Mouse (Mus musculus) hindbrain, embryonic 16.5 days (tissue): ENCODE measurements around the gene St8sia1. TPM values are rescaled to one million over a fixed set of nuclear protein-coding genes. Genes with fewer than 3 reads are reported as not detected.

Experiments
- ATAC-seq: fragments of 200-750 bp; cut with Nextera tagmentation; 2 replicates; pipeline ENCODE4 v1.8.0; 2017; ENCODE audit warnings: moderate TSS enrichment, moderate library complexity
- H3K27ac ChIP-seq: fragments of 300-500 bp; sonication (generic); 2 replicates; pipeline ENCODE4 v1.5.1; 2014; ENCODE audit warnings: low read depth, mild to moderate bottlenecking, control low read depth, low read length, moderate library complexity
- H3K27me3 ChIP-seq: fragments of 300-500 bp; sonication (generic); replicated peaks from 2 replicates; pipeline ENCODE4 v1.6.1; 2014; ENCODE audit warnings: low read length; ENCODE audit not compliant: control insufficient read depth, insufficient read depth
- H3K36me3 ChIP-seq: fragments of 300-500 bp; sonication (generic); 2 replicates; pipeline ENCODE4 v1.6.1; 2014; ENCODE audit warnings: mild to moderate bottlenecking, low read length, moderate library complexity, mixed read lengths; ENCODE audit not compliant: control insufficient read depth, insufficient read depth
- H3K4me1 ChIP-seq: fragments of 300-500 bp; sonication (generic); 2 replicates; pipeline ENCODE4 v1.6.1; 2014; ENCODE audit warnings: low read depth, low read length; ENCODE audit not compliant: control insufficient read depth, insufficient read depth
- H3K4me2 ChIP-seq: fragments of 300-500 bp; sonication (generic); 2 replicates; pipeline ENCODE4 v1.6.1; 2014; ENCODE audit warnings: mild to moderate bottlenecking, low read length, control low read depth, moderate library complexity
- H3K4me3 ChIP-seq: fragments of 300-500 bp; sonication (generic); 2 replicates; pipeline ENCODE4 v1.5.1; 2014; ENCODE audit warnings: mild to moderate bottlenecking, low read length, control low read depth, moderate library complexity
- H3K9ac ChIP-seq: fragments of 300-500 bp; sonication (generic); 2 replicates; pipeline ENCODE4 v1.6.1; 2014; ENCODE audit warnings: low read depth, mild to moderate bottlenecking, control low read depth, low read length, moderate library complexity
- H3K9me3 ChIP-seq: fragments of 300-500 bp; sonication (generic); 2 replicates; pipeline ENCODE4 v1.6.1; 2014; ENCODE audit warnings: mild to moderate bottlenecking, low read length, moderate library complexity; ENCODE audit not compliant: control insufficient read depth
- WGBS: fragments of 180-500 bp; shearing (Covaris S2); extraction: QIAGEN DNeasy Blood & Tissue Kit; methylation state at CpG from one replicate; pipeline ENCODE4 v1.1.7; 2014; 5-methylcytosine and 5-hydroxymethylcytosine counted together
- polyA plus RNA-seq: library from polyadenylated mRNA; unstranded; fragments of >200 nt; fragmentation: Nextera tagmentation; extraction: Ambion mirVana; gene quantifications from 2 replicates; pipeline ENCODE4 v1.2.1, GENCODE M21; 2015

St8sia1 gene
- polyA plus RNA-seq, 1 experiment from 2014 or later, result 6.0 TPM

DNA sequence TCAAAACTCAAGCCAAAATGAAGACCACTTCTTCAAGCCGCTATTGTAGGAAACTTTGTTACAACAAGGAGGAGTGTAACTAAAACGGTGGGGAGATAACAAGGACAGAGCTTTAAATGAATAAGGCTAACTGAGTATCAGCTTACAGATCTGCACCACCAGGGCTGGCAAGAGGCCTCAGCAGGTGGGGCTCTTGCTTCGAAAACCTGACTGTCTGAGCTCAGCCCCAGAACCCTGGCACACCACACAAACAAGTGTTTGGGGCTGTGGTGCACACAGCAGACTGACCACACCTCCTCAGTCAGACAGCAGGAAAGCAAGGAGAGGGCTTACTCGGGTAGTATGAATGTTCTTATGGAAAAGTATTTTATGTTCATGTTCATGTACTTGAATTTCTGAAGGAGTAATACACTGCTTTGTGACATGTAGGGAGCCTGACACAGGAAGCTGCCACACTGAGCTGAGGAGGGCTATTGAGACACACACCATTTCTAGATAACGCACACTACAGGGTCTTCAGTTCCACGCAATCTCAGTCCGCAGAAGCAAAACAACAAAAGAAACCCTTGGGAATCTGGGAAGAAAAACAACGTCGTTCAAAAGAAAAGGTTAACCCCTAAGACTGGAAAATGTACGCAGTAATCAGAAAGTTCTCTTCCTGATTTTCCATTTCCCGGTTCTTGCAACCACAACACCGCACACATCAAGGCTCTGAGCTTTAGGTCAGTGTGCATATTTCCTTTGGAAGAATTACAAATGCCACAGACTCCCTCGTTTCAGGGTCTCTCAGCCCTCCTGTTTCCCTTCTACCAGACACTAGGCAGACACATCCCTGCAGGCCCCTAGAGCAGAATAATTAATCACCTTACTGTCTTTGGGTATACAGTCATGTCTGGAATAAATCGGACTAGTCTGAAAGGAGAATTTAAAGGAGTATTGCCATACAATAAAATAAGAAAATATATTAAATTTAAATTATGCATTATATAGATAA, 29.8 kb upstream of the St8sia1 start:
- no peak overlapping the region for H3K27ac ChIP-seq
- 21% methylated on average over 14 of the region's 14 CpGs for WGBS
- H3K27me3 ChIP-seq, result no peaks in the 10 kb centered on the region
- no peaks in the 10 kb centered on the region for H3K9me3 ChIP-seq
- 0 out of 2 replicates have a peak, but pooled peaks have one; percentile 41 for ATAC-seq
- H3K4me3 ChIP-seq, result no peak overlapping the region
- no peak overlapping the region for H3K4me2 ChIP-seq
- H3K4me1 ChIP-seq, result peaks cover 3% of the 10 kb centered on the region
- no peaks in the 10 kb centered on the region for H3K36me3 ChIP-seq
- H3K9ac ChIP-seq, result no peak overlapping the region

DNA sequence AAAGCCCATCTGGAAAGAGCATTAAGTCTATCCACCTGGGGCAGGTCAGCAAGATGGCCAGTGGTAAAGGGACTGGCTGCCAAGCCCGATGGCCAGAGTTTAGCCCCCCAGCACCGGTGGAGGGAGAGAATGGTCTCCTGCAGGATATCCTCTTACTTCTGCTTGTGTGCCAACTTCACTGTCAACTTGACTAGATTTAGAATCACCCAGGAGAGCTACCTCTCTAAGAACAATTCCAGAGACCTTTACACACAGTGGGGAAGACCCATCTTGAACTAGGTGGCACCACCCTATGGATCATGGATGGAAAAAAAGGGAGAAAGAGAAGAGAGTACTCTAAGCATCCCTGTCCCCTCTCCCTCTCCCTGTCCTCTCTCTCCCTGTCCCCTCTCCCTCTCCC, 28.7 kb upstream of the St8sia1 start:
- Histone ChIP-seq H3K9me3 (no peaks in the 10 kb centered on the region), H3K4me1 (peaks cover 3% of the 10 kb centered on the region), H3K4me3 (no peak overlapping the region), H3K36me3 (no peaks in the 10 kb centered on the region), H3K27ac (no peak overlapping the region), H3K9ac (no peak overlapping the region), H3K27me3 (no peaks in the 10 kb centered on the region), H3K4me2 (no peak overlapping the region)
- no peak for ATAC-seq
- 68% methylated on average over 2 of the region's 2 CpGs for WGBS

DNA sequence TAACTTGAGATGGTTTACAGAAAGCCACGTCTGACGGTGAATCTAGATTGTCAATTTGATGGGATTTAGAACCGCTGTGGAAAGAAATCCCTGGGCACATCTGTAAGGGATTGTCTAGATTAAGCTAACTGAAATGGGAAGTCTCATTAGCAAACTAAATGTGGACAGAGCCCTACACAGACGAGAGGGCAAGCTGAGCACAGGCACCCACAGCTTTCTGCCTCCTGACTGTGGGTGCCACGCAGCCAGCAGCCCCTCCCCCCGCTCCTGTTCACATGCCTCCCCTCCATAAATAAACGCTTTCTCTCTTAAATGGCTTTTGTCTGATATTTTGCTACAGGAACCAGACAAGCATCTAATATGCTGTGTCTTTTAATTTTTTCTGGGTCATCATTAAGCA, 27.8 kb upstream of the St8sia1 start:
- Histone ChIP-seq H3K4me1 (peaks cover 3% of the 10 kb centered on the region), H3K4me3 (no peak overlapping the region), H3K36me3 (no peaks in the 10 kb centered on the region), H3K27ac (no peak overlapping the region), H3K9me3 (no peaks in the 10 kb centered on the region), H3K27me3 (no peaks in the 10 kb centered on the region), H3K4me2 (no peak overlapping the region), H3K9ac (no peak overlapping the region; the same call in 1 of the 2 replicates)
- 41% methylated on average over 7 of the region's 7 CpGs for WGBS
- ATAC-seq, result no peak

DNA sequence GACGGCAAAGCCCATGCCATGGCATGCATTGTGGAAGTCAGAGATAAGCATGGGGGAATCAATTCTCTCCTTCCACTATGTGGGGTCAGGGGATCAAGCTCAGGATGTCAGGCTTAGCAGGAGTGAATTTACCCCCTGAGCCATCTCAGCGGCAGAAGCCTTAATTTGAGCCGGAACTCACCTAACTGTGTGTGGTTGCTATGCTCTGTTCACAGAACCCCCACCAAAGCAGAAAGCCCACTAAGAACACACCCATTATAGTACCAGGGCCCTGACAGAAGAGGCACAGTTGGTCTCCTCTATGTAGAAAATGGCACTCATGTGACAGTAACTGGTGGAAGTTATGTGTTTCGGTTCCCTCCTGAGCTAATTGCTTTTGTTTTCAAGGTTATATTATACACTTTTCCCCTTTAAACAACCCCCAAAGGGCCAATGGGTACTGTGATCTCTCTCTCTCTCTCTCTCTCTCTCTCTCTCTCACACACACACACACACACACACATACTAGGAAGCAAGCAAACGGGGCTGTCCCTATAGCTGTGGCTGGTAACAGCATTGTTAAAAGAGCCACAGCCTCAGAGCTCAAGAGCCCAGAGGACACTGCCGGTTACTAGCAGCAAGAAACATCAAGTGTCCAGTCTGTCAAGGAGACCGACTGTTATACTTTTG, 27.3 kb upstream of the St8sia1 start:
- H3K9me3 ChIP-seq, result no peaks in the 10 kb centered on the region
- H3K27me3 ChIP-seq, result no peaks in the 10 kb centered on the region
- peaks cover 3% of the 10 kb centered on the region for H3K4me1 ChIP-seq
- no peak overlapping the region for H3K9ac ChIP-seq
- WGBS, result 48% methylated on average over 7 of the region's 7 CpGs
- no peak overlapping the region for H3K4me2 ChIP-seq
- H3K27ac ChIP-seq, result no peak overlapping the region
- no peak for ATAC-seq
- H3K4me3 ChIP-seq, result no peak overlapping the region
- H3K36me3 ChIP-seq, result no peaks in the 10 kb centered on the region

DNA sequence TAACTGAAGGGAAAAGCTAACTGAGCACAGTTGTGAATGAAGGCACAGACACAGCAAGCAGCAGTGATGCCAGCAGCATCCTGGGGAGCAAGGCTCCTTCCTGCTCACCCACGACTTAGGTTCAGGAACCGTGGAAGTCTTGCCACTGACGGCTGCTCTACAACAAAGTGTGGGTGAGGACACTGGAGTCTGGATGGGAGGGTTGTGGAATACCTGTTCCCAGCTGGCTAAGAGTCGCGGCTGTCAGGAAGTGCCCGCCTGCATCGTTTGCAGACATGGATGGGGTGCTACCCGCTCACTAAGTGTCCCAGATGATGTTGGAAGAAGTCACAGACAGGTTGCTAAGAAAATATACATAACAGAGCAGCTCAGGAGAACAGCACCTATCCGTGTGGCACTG, 26.3 kb upstream of the St8sia1 start:
- no peak overlapping the region for H3K9ac ChIP-seq
- no peaks in the 10 kb centered on the region for H3K27me3 ChIP-seq
- WGBS, result 80% methylated on average over 9 of the region's 9 CpGs
- no peaks in the 10 kb centered on the region for H3K36me3 ChIP-seq
- peaks cover 3% of the 10 kb centered on the region for H3K4me1 ChIP-seq
- H3K27ac ChIP-seq, result no peak overlapping the region
- H3K4me2 ChIP-seq, result no peak overlapping the region
- ATAC-seq, result no peak
- H3K4me3 ChIP-seq, result no peak overlapping the region
- H3K9me3 ChIP-seq, result no peaks in the 10 kb centered on the region

DNA sequence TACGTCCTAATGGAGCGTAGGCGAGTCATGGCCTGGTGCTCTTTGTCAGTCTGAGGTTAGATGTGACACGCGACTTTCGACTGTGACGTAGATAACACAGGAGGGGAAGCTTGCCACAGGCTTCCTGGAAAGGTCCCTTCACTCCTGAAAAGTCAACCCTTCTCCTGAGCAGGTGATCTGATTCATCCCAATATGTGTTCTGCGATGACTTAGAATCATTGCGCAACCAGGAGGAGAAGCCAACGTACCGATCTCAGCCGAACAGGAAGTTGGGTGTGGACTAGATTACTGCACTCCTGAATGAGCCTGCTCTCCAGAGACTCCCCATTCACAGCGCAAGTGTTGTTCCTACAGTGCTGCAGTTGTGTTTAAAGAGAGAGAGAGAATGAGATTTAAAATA, 25.2 kb upstream of the St8sia1 start:
- Histone ChIP-seq H3K9ac (no peak overlapping the region), H3K4me1 (peaks cover 3% of the 10 kb centered on the region), H3K36me3 (no peaks in the 10 kb centered on the region), H3K4me2 (no peak overlapping the region), H3K27me3 (no peaks in the 10 kb centered on the region), H3K9me3 (no peaks in the 10 kb centered on the region), H3K27ac (no peak overlapping the region), H3K4me3 (no peak overlapping the region)
- no peak for ATAC-seq
- 89% methylated on average over 13 of the region's 13 CpGs for WGBS

DNA sequence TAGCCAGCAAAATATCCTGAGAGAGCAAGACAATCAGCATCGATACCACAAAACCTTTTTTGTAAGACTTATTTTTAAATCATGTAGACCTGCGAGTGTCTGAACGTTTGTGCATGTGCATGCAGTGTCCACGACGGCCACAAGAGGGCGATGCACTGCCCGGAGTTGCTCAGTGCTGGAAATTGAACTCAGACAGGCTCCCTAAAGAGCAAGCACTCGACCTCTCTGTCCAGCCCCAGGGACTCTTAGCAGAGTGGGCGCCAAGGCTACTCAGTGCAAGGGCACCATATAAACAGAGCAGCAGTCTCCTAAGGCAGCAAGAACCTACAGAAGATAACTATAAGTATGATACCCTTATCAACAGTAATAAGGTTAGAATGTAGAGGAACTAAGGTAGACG, 24.5 kb upstream of the St8sia1 start:
- Histone ChIP-seq H3K9ac (no peak overlapping the region), H3K4me3 (no peak overlapping the region), H3K4me2 (no peak overlapping the region), H3K36me3 (no peaks in the 10 kb centered on the region), H3K9me3 (no peaks in the 10 kb centered on the region), H3K27me3 (no peaks in the 10 kb centered on the region), H3K4me1 (peaks cover 3% of the 10 kb centered on the region; the same call in 1 of the 2 replicates), H3K27ac (no peak overlapping the region)
- no peak for ATAC-seq
- WGBS, result 28% methylated on average over 10 of the region's 10 CpGs

DNA sequence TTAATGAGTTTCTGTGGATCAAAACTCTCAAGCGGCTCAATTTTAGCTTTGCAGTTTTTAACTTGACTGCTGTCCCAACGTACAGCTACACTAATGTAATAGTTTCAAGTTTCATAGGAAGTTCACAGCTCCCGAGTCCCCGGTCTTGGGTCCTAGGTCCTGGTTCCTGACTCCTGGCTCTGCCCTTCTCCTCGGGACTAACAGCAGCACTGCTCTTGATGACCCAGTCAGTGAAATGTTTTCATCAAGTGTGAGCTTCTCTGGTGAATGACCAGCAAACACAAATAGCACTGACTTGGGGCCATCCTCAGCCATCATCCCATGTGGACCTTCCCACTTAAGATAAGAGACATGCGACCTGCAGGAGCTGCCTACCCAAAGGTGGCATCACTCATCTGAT, 24.0 kb upstream of the St8sia1 start:
- Histone ChIP-seq H3K27ac (no peak overlapping the region), H3K4me2 (no peak overlapping the region), H3K9ac (no peak overlapping the region), H3K9me3 (no peaks in the 10 kb centered on the region), H3K36me3 (no peaks in the 10 kb centered on the region), H3K4me1 (peaks cover 3% of the 10 kb centered on the region; the same call in 1 of the 2 replicates), H3K4me3 (no peak overlapping the region), H3K27me3 (no peaks in the 10 kb centered on the region)
- no peak for ATAC-seq
- 86% methylated on average over 6 of the region's 6 CpGs for WGBS

DNA sequence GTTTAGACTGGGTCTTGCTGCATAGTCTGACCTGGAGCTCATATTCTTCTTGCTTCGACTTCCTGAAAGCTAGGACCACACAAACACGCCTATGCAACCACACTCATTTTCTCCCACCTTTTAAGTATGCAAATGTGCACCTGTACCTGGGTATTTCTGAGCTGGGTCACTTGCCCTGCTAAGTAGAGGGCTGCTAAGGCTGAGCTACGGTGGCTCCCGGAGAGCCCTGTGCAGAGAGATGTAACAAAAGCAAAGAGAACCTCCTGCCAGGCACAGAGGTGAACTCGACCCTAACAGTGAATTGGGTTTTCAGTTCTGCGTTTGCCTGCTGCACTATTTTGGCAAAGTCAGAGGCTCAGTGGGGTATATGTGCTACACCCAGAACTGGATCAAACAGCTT, 23.4 kb upstream of the St8sia1 start:
- Histone ChIP-seq H3K9ac (no peak overlapping the region), H3K36me3 (no peaks in the 10 kb centered on the region), H3K4me3 (no peak overlapping the region), H3K27me3 (no peaks in the 10 kb centered on the region), H3K9me3 (no peaks in the 10 kb centered on the region), H3K4me2 (no peak overlapping the region), H3K4me1 (peaks cover 3% of the 10 kb centered on the region; the same call in 1 of the 2 replicates), H3K27ac (no peak overlapping the region)
- 71% methylated on average over 6 of the region's 6 CpGs for WGBS
- ATAC-seq, result no peak
